Mouse (Mus musculus) liver, embryonic 14.5 days (tissue): ENCODE measurements around the gene Ttll1. TPM values are rescaled to one million over a fixed set of nuclear protein-coding genes. Genes with fewer than 3 reads are reported as not detected.

Experiments
- ATAC-seq: fragments of 200-750 bp; cut with Nextera tagmentation; 2 replicates; pipeline ENCODE4 v1.8.0; 2017; ENCODE audit warnings: moderate number of reproducible peaks, mild to moderate bottlenecking, moderate library complexity; ENCODE audit not compliant: insufficient read depth
- DNase-seq, 3 experiments: peaks; one replicate each; pipeline ENCODE4 v3.0.0-alpha.2; 2012 to 2013; ENCODE audit warnings: low read depth in 3 of 3, low spot score in 3 of 3
- H3K27ac ChIP-seq: fragments of 300-500 bp; sonication (generic); 2 replicates; pipeline ENCODE4 v1.5.1; 2014; ENCODE audit warnings: moderate library complexity, mild to moderate bottlenecking, control low read depth, inconsistent platforms
- H3K27me3 ChIP-seq: fragments of 300-500 bp; sonication (generic); 2 replicates; pipeline ENCODE4 v1.6.1; 2014; ENCODE audit warnings: mild to moderate bottlenecking, low read length, moderate library complexity; ENCODE audit not compliant: control insufficient read depth, insufficient read depth
- H3K36me3 ChIP-seq: fragments of 300-500 bp; sonication (generic); replicated peaks from 2 replicates; pipeline ENCODE4 v1.6.1; 2014; ENCODE audit warnings: low read depth; ENCODE audit not compliant: control insufficient read depth, insufficient read depth
- H3K4me1 ChIP-seq, 2 experiments: fragments of 200-500 bp in 1 of 2; fragments of 300-500 bp in 1 of 2; sonication (generic) in 1 of 2; replicated peaks; 2 replicates each; pipeline ENCODE4 v1.6.1; 2012 to 2014; ENCODE audit warnings: antibody characterized with exemption in 1 of 2, inconsistent platforms in 1 of 2, low read length in 1 of 2; ENCODE audit not compliant: control insufficient read depth in 2 of 2, insufficient read depth in 2 of 2
- H3K4me2 ChIP-seq: fragments of 300-500 bp; sonication (generic); 2 replicates; pipeline ENCODE4 v1.6.1; 2014; ENCODE audit warnings: low read depth, mild to moderate bottlenecking, control low read depth, moderate library complexity
- H3K4me3 ChIP-seq, 2 experiments: fragments of 200-500 bp in 1 of 2; fragments of 300-500 bp in 1 of 2; sonication (generic) in 1 of 2; 2 replicates each; pipeline ENCODE4 v1.5.1; 2012 to 2014; ENCODE audit warnings: low read depth in 2 of 2, low read length in 2 of 2, mild to moderate bottlenecking in 2 of 2, control low read depth in 1 of 2, inconsistent platforms in 1 of 2, moderate library complexity in 1 of 2; ENCODE audit not compliant: insufficient read depth in 1 of 2
- H3K9ac ChIP-seq: fragments of 300-500 bp; sonication (generic); replicated peaks from 2 replicates; pipeline ENCODE4 v1.6.1; 2014; ENCODE audit warnings: mild to moderate bottlenecking, control low read depth, moderate library complexity
- H3K9me3 ChIP-seq: fragments of 300-500 bp; sonication (generic); 2 replicates; pipeline ENCODE4 v1.6.1; 2016; ENCODE audit warnings: low read length, mixed read lengths; ENCODE audit not compliant: control insufficient read depth
- CTCF ChIP-seq: IDR thresholded peaks from 2 replicates; pipeline ENCODE4 v1.5.1; 2016; ENCODE audit warnings: antibody characterized with exemption, low read depth, control low read depth
- EP300 ChIP-seq: IDR thresholded peaks from 2 replicates; pipeline ENCODE4 v1.6.1; 2016; ENCODE audit warnings: antibody characterized with exemption, low read depth
- WGBS: fragments of 180-500 bp; shearing (Covaris S2); extraction: QIAGEN DNeasy Blood & Tissue Kit; methylation state at CpG from one replicate; pipeline ENCODE4 v1.1.7; 2014; ENCODE audit not compliant: insufficient replicate concordance; 5-methylcytosine and 5-hydroxymethylcytosine counted together
- polyA plus RNA-seq, 2 experiments: library from polyadenylated mRNA; depleted of rRNA in 1 of 2; stranded (reverse) in 1 of 2; unstranded in 1 of 2; fragments of >200 nt; fragmentation: Nextera tagmentation in 1 of 2; extraction: Ambion mirVana in 1 of 2; gene quantifications; 2 replicates each; pipeline versions ENCODE4 v1.2.1 to v1.2.3; 2012 to 2014

Gene Ttll1
- polyA plus RNA-seq (2012; rRNA removed) (3.5 and 3.7 TPM in 2 replicates), polyA plus RNA-seq (2014; fragmentation: Nextera tagmentation; extraction: Ambion mirVana) (1.9 and 2.7 TPM in 2 replicates)

- H3K4me2 ChIP-seq, result peak within 1 kb of the TSS; percentile 89
- no peak within 1 kb of the TSS for H3K27ac ChIP-seq
- H3K4me1 ChIP-seq, result peaks cover 5 to 7% of the 10 kb centered on the region in 2 experiments
- peak; percentile 91 for ATAC-seq
- TF ChIP-seq EP300 (no peak), CTCF (no peak)
- no peaks in the 10 kb centered on the region for H3K36me3 ChIP-seq
- peak within 1 kb of the TSS; percentile 58 for H3K9ac ChIP-seq
- peak; percentile 78 to 83 (median 80) for DNase-seq
- H3K4me3 ChIP-seq, result peak within 1 kb of the TSS; percentile 58 to 77
- no peaks in the 10 kb centered on the region for H3K9me3 ChIP-seq
- WGBS, result 6% methylated on average over 41 of the region's 41 CpGs
- H3K27me3 ChIP-seq, result no peaks in the 10 kb centered on the region
Observed at GRCm38 (mm10) chr15:83510805-83511405, at the start of gene Ttll1. TSS of gene Ttll1 (minus strand) at chr15:83510893.

GRCm38 (mm10) chr15:83555161-83555974 lies 44.7 kb upstream of the Ttll1 start:
- ATAC-seq, result peak; percentile 91
- Histone ChIP-seq H3K27me3 (no peaks in the 10 kb centered on the region), H3K9me3 (no peaks in the 10 kb centered on the region), H3K36me3 (no peaks in the 10 kb centered on the region; the same call in 1 of the 2 replicates), H3K9ac (peak overlapping the region; percentile 94), H3K4me1 (peaks cover 0 to 9% of the 10 kb centered on the region in 2 experiments), H3K27ac (peak overlapping the region; percentile 57), H3K4me2 (peak overlapping the region; percentile 93), H3K4me3 (peak overlapping the region; percentile 67 to 83)
- DNase-seq, result peak; percentile 56 to 77 (median 66)
- TF ChIP-seq CTCF (peak; percentile 10; the same call in 1 of the 2 replicates), EP300 (no peak)
- under 1% methylated on average over 74 of the region's 74 CpGs for WGBS

GRCm38 (mm10) chr15:83553831-83554230 lies 43.1 kb upstream of the Ttll1 start:
- DNase-seq (no peak), ATAC-seq (no peak)
- Histone ChIP-seq H3K4me3 (no peak overlapping the region), H3K27me3 (no peaks in the 10 kb centered on the region), H3K4me2 (no peak overlapping the region), H3K27ac (no peak overlapping the region), H3K4me1 (peaks cover 0 to 9% of the 10 kb centered on the region in 2 experiments), H3K9ac (no peak overlapping the region), H3K9me3 (no peaks in the 10 kb centered on the region), H3K36me3 (no peaks in the 10 kb centered on the region; the same call in 1 of the 2 replicates)
- TF ChIP-seq CTCF (peak; percentile 54; the same call in 1 of the 2 replicates), EP300 (no peak)

GRCm38 (mm10) chr15:83550137-83550536 lies 39.4 kb upstream of the Ttll1 start:
- H3K27ac ChIP-seq, result no peak overlapping the region
- no peaks in the 10 kb centered on the region for H3K9me3 ChIP-seq
- no peak overlapping the region for H3K9ac ChIP-seq
- no peak for ATAC-seq
- H3K4me1 ChIP-seq, result peaks cover 0 to 5% of the 10 kb centered on the region in 2 experiments; a peak in 3 of 4 replicates
- DNase-seq, result no peak
- H3K36me3 ChIP-seq, result no peaks in the 10 kb centered on the region; the same call in none of the 2 replicates
- no peak overlapping the region for H3K4me3 ChIP-seq
- 71% methylated on average over 2 of the region's 2 CpGs for WGBS
- no peak for TF ChIP-seq EP300
- TF ChIP-seq CTCF, result no peak
- no peaks in the 10 kb centered on the region for H3K27me3 ChIP-seq
- no peak overlapping the region for H3K4me2 ChIP-seq

- Histone ChIP-seq H3K36me3 (no peaks in the 10 kb centered on the region; the same call in none of the 2 replicates), H3K9me3 (no peaks in the 10 kb centered on the region), H3K4me1 (no peaks in the 10 kb centered on the region), H3K9ac (no peak overlapping the region), H3K4me2 (no peak overlapping the region), H3K27me3 (no peaks in the 10 kb centered on the region), H3K27ac (no peak overlapping the region), H3K4me3 (no peak overlapping the region)
- WGBS, result 81% methylated on average over 8 of the region's 8 CpGs
- DNase-seq (no peak), ATAC-seq (no peak)
- no peak for TF ChIP-seq CTCF
- no peak for TF ChIP-seq EP300
Observed at GRCm38 (mm10) chr15:83547144-83547543, 36.5 kb upstream of the Ttll1 start.
